Mouse (Mus musculus) forebrain, embryonic 11.5 days (tissue): ENCODE results near the gene Fam181b. TPM values are rescaled to one million over a fixed set of nuclear protein-coding genes. Genes with fewer than 3 reads are reported as not detected.
A peak's percentile ranks its signal among the peaks of the same experiment; 100 is the strongest.

ENCODE experiments used
- ATAC-seq: fragments of 200-750 bp; cut with Nextera tagmentation; replicated peaks from 2 replicates; pipeline ENCODE4 v1.8.0; 2017; ENCODE audit warnings: moderate TSS enrichment; ENCODE audit not compliant: low FRiP score
- DNase-seq: peaks from one replicate; pipeline ENCODE4 v3.0.0-alpha.2; 2017; ENCODE audit warnings: low spot score
- H3K27ac ChIP-seq: fragments of 300-500 bp; sonication (generic); 2 replicates; pipeline ENCODE4 v1.5.1; 2014; ENCODE audit warnings: low read depth, low read length
- H3K27me3 ChIP-seq: fragments of 300-500 bp; sonication (generic); 2 replicates; pipeline ENCODE4 v1.6.1; 2014; ENCODE audit warnings: mild to moderate bottlenecking, low read length, mixed read lengths; ENCODE audit not compliant: control insufficient read depth, insufficient read depth
- H3K36me3 ChIP-seq: fragments of 300-500 bp; sonication (generic); 2 replicates; pipeline ENCODE4 v1.6.1; 2014; ENCODE audit warnings: mild to moderate bottlenecking, low read length, moderate library complexity, mixed read lengths; ENCODE audit not compliant: control insufficient read depth, insufficient read depth
- H3K4me1 ChIP-seq: fragments of 300-500 bp; sonication (generic); replicated peaks from 2 replicates; pipeline ENCODE4 v1.6.1; 2014; ENCODE audit warnings: low read length, mixed read lengths; ENCODE audit not compliant: control insufficient read depth, insufficient read depth
- H3K4me2 ChIP-seq: fragments of 300-500 bp; sonication (generic); 2 replicates; pipeline ENCODE4 v1.6.1; 2014; ENCODE audit warnings: low read depth, mild to moderate bottlenecking, low read length, moderate library complexity, mixed read lengths; ENCODE audit not compliant: severe bottlenecking
- H3K4me3 ChIP-seq: fragments of 300-500 bp; sonication (generic); 2 replicates; pipeline ENCODE4 v1.5.1; 2014; ENCODE audit warnings: low read depth, low read length
- H3K9ac ChIP-seq: fragments of 300-500 bp; sonication (generic); 2 replicates; pipeline ENCODE4 v1.6.1; 2014; ENCODE audit warnings: low read length
- H3K9me3 ChIP-seq: fragments of 300-500 bp; sonication (generic); 2 replicates; pipeline ENCODE4 v1.6.1; 2016; ENCODE audit warnings: low read length, mixed read lengths; ENCODE audit not compliant: control insufficient read depth
- WGBS: fragments of 180-500 bp; shearing (Covaris S2); extraction: QIAGEN DNeasy Blood & Tissue Kit; methylation state at CpG from one replicate; pipeline ENCODE4 v1.1.7; 2014; 5-methylcytosine and 5-hydroxymethylcytosine counted together
- polyA plus RNA-seq: library from polyadenylated mRNA; unstranded; fragments of >200 nt; fragmentation: Nextera tagmentation; extraction: Ambion mirVana; gene quantifications from 2 replicates; pipeline ENCODE4 v1.2.1, GENCODE M21; 2014

The Fam181b gene
- polyA plus RNA-seq, 1 experiment from 2014 or later: 51.4 TPM

DNA sequence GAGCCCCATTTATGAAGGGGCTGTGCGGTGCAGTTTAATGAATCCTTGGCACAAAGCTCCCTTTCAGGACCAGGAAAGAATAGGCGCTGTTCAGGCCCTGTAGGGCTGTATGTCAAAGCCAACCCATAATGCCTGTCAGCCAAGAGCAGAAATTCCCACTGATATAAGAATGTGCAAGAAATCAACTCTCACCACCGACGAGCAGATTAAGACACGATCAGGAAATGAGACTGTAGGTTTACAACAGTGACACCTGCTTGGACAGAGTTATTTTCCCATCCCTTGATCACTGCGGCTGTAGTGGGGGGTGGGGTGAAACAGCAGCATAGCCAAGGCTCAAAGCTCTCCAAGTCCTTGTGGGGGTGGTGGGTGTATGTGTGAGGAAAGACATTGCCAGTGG, 17.5 kb upstream of the Fam181b start:
- 10% methylated on average over 6 of the region's 6 CpGs for WGBS
- Histone ChIP-seq H3K27ac (peak overlapping the region; percentile 71), H3K9ac (no peak overlapping the region), H3K4me1 (peaks cover 11% of the 10 kb centered on the region; the same call in 1 of the 2 replicates), H3K4me2 (no peak overlapping the region), H3K4me3 (no peak overlapping the region), H3K27me3 (no peaks in the 10 kb centered on the region), H3K36me3 (no peaks in the 10 kb centered on the region), H3K9me3 (peaks cover 3% of the 10 kb centered on the region; the same call in 1 of the 2 replicates)
- ATAC-seq: peak; percentile 94
- peak; percentile 83 for DNase-seq

GRCm38 (mm10) chr7:93067464-93068015, 12.1 kb upstream of the Fam181b start:
- Histone ChIP-seq H3K27me3 (no peaks in the 10 kb centered on the region), H3K4me2 (no peak overlapping the region), H3K4me1 (peaks cover 16% of the 10 kb centered on the region), H3K36me3 (no peaks in the 10 kb centered on the region), H3K4me3 (no peak overlapping the region), H3K9ac (no peak overlapping the region), H3K9me3 (peaks cover 3% of the 10 kb centered on the region; the same call in 1 of the 2 replicates), H3K27ac (no peak overlapping the region; the same call in 1 of the 2 replicates)
- ATAC-seq: peak; percentile 53
- no peak for DNase-seq
- WGBS: 11% methylated on average over 7 of the region's 7 CpGs

DNA sequence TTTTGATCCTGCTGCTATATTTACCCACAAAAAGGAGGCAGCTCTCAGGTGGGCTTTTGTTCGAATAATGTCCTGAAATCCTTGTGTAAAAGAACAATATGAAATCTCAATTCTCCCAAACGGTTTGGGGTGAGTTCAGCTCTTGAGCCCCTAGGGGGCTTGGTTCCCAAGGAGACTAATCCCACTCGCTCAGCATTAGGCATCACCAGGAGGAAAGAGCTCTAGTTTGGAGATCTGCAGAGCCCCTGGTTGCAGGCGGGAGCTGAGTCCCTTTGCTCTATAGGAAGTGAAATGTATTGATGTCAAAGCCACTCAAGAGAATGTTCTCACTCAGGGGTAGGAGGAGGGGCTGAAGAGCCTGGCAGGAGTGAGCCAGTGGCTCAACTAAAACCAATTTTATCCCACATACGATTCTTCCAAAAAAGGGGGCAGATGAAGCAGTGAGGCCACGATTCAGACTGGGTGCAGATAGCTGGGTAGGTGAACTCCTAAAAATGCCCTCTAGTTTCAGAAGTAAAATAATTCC, 3.2 kb upstream of the Fam181b start:
- Histone ChIP-seq H3K36me3 (no peaks in the 10 kb centered on the region), H3K9ac (no peak overlapping the region), H3K4me1 (peaks cover 17% of the 10 kb centered on the region), H3K4me3 (no peak overlapping the region), H3K4me2 (no peak overlapping the region; the same call in 1 of the 2 replicates), H3K27me3 (peaks cover 3% of the 10 kb centered on the region; the same call in 1 of the 2 replicates), H3K27ac (no peak overlapping the region), H3K9me3 (no peaks in the 10 kb centered on the region)
- ATAC-seq: peak; percentile 55
- whole genome bisulfite sequencing: 3% methylated on average over 6 of the region's 6 CpGs
- peak; percentile 70 for DNase-seq

DNA sequence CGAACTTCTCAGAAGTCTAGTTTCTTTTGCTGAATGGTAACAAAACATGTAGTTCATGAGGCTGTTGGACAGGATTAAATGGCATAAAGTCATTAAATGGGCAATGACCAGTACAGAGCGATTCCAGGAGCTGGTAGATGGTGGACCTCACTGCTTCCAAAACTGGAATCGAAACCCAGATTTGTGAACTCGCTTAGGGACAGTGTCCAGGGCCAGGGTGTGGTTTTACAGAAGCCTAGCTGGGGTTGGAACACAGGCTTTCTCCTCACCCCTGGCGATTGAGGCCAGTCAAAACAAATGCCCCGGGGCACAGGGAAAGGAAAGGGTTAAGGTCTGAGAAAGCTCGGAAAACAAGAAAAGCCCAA, 263 bp upstream of the Fam181b start:
- Histone ChIP-seq H3K4me3 (peak overlapping the region; percentile 85), H3K4me2 (peak overlapping the region; percentile 77), H3K9me3 (no peaks in the 10 kb centered on the region), H3K9ac (peak overlapping the region; percentile 20; the same call in 1 of the 2 replicates), H3K4me1 (peaks cover 19% of the 10 kb centered on the region), H3K27me3 (peaks cover 3% of the 10 kb centered on the region; the same call in 1 of the 2 replicates), H3K36me3 (no peaks in the 10 kb centered on the region), H3K27ac (no peak overlapping the region)
- DNase-seq: no peak
- ATAC-seq: no peak
- WGBS: 14% methylated on average over 7 of the region's 7 CpGs

DNA sequence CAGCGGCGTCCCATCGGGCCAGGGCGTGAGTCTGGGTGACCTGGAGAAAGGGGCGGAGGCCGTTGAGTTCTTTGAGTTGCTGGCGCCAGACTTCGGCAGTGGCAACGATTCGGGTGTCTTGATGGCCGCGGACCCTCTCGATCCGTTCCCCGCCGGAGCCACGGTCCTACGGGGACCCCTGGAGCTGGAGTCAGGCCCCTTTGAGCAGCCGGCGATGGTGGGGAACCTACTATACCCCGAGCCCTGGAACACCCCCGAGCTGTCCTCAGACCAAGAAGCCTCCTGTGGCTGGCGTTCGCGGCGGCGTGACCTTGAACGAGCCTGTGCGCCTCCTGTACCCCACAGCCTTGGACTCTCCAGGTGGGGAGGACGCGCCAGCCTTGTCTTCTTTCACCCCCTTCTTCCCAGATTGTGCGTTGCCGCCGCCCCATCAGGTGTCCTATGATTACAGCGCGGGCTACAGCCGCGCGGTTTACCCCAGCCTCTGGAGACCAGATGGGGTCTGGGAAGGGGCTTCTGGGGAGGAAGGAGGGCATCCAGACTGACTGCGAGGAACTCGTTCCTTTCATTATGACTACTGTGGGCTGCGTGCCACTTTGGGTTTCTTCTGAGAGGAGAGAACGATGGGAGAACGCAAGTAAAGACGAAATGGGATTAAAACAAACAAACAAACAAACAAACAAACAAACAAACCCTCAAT, 1.2 kb downstream of the Fam181b start:
- DNase-seq (peak; percentile 80), ATAC-seq (peak; percentile 10)
- Histone ChIP-seq H3K9me3 (no peaks in the 10 kb centered on the region), H3K9ac (peak overlapping the region; percentile 94), H3K4me2 (peak overlapping the region; percentile 77), H3K27me3 (0 out of 2 replicates have a peak, but pooled peaks cover 2% of the 10 kb centered on the region), H3K4me1 (peaks cover 19% of the 10 kb centered on the region), H3K27ac (peak overlapping the region; percentile 88), H3K36me3 (no peaks in the 10 kb centered on the region), H3K4me3 (peak overlapping the region; percentile 85)
- 0% methylated on average over 45 of the region's 45 CpGs for WGBS

DNA sequence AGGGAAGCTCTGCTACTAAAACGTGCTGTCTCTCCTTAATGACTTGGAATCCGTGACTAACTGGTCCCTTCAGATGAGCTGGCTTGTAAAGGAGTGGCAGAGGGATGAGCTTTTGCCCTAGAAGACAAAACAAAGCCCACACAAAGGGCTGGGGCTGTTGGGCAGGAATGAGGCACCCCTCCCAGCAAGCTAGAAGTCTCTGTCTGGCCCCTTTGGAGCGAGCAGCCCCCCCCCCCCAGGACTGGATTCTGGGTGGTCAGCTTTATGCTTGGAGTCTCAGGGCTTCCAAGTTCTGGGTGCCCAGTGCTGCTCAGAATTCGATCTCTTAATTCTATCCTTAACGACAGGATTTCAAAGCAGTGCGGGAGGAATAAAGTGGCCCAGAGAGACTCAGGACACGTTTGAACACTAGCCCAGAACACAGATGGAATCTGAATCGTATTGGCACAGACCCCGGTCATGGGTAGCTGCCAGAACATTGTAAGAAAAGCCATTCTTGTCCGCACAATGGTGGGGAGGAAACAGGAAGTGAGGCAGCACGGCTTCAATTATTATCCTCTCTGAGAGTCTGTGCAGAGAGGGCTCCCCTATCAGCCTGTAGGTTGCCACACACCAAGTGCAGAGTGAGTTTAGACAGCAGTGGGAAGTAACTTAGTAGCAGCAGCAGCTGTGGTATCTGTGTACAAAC, 13.8 kb downstream of the Fam181b start:
- H3K9me3 ChIP-seq: no peaks in the 10 kb centered on the region
- peaks cover 10% of the 10 kb centered on the region for H3K4me1 ChIP-seq
- DNase-seq: peak; percentile 57
- 4% methylated on average over 11 of the region's 11 CpGs for WGBS
- H3K27me3 ChIP-seq: no peaks in the 10 kb centered on the region
- no peak overlapping the region for H3K4me3 ChIP-seq
- H3K4me2 ChIP-seq: peak overlapping the region; percentile 38
- H3K36me3 ChIP-seq: no peaks in the 10 kb centered on the region
- peak; percentile 30 for ATAC-seq
- H3K27ac ChIP-seq: no peak overlapping the region
- H3K9ac ChIP-seq: 0 out of 2 replicates have a peak overlapping the region, but pooled peaks have one; percentile 16

- Histone ChIP-seq H3K4me1 (peaks cover 10% of the 10 kb centered on the region), H3K9me3 (no peaks in the 10 kb centered on the region), H3K27me3 (no peaks in the 10 kb centered on the region), H3K36me3 (no peaks in the 10 kb centered on the region), H3K9ac (0 out of 2 replicates have a peak overlapping the region, but pooled peaks have one; percentile 3), H3K27ac (no peak overlapping the region), H3K4me2 (peak overlapping the region; percentile 36; the same call in 1 of the 2 replicates), H3K4me3 (no peak overlapping the region)
- DNase-seq: peak; percentile 73
- WGBS: 1% methylated on average over 8 of the region's 8 CpGs
- peak; percentile 89 for ATAC-seq
Observed at GRCm38 (mm10) chr7:93095511-93095910, 15.8 kb downstream of the Fam181b start.

DNA sequence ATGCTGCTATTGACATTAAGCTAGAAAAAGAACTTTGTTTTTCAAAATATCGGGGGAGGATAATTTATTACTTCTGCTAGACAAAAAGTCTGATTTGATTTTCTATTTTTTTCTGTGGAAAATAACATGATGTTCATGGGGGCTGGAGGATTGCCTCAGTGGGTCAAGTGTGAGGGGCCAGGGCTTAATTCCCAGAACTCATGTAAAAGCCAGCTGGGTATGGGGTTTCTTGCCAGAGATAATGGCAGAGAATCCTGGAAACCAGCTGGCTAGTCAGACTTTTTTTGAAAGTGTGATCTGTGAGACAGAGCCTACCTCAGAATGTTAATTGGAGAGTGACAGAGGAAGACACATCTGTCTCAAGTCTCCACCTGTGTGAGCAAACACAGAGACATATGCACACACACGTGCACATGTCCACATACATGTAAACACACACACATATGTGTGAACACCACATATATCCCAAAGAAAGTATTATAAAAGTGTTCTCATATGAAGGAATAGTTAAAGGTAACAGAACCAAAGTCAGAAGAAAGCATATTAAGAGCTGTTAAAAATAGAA, 25.2 kb downstream of the Fam181b start:
- H3K27me3 ChIP-seq: no peaks in the 10 kb centered on the region
- H3K4me1 ChIP-seq: no peaks in the 10 kb centered on the region
- 91% methylated on average over 2 of the region's 2 CpGs for WGBS
- H3K9ac ChIP-seq: no peak overlapping the region
- no peak for DNase-seq
- H3K4me3 ChIP-seq: no peak overlapping the region
- ATAC-seq: no peak
- H3K36me3 ChIP-seq: no peaks in the 10 kb centered on the region
- H3K27ac ChIP-seq: no peak overlapping the region
- H3K4me2 ChIP-seq: no peak overlapping the region
- no peaks in the 10 kb centered on the region; the same call in 1 of the 2 replicates for H3K9me3 ChIP-seq
